Mouse (Mus musculus): Measurements from ENCODE around the gene Stx2. TPM values are rescaled to one million over a fixed set of nuclear protein-coding genes. Genes with fewer than 3 reads are reported as not detected.

The Stx2 gene
- total RNA-seq, 4 experiments from 2014 or later = 3.0 to 6.3 (median 5.8) TPM

DNA sequence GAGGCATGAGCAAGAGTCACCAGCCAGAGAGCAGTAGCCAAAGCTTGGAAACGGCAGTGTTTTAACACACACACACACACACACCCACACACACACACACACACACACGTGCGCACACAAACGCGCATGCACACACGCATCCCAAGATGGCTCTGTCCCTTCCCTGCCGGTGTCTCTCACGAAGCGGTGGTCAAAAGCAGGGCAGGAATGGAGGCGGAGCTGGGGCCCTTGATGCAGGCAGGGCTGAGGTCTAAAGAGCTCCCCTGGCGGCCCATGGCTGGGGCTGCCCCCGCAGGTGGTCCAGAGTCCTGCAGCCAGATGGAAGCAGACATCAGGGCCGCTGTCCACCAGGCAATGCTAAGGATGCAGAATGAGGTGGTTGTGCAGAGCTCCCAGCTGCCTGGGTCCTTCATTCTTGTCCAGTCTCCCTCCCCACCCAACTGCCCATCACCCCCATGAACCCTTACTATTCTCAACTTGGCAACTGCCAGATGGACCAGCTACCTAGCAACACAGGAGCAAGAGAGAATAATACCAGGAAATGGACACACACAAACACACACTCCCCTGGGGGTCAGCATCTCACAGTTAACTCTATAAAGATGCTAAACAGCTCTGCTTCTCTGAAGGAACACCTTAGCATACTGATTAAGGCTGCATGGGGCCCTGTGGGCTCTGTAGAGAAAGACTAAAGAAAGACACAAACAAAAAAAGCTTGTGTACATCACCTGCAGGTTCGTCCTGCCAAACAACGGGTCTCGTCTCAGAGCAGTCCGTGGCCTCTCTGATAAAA lies 54.9 kb downstream of the Stx2 start, which contains the start of gene Rimbp2:
Gene Rimbp2, minus strand, starts transcription at position 209 of the 793 bp plus-strand sequence.
- no peak for DNase-seq (ENCODE audit: low spot score in 2 of 2)

- no peak for DNase-seq (ENCODE audit: low spot score in 2 of 2)
These were observed 55.8 kb downstream of the Stx2 start for GRCm38 (mm10) chr5:128952291-128953195.

GRCm38 (mm10) chr5:128951472-128951871 lies 56.9 kb downstream of the Stx2 start:
- DNase-seq (ENCODE audit: low spot score in 2 of 2) = no peak

GRCm38 (mm10) chr5:128947093-128947492 lies 61.3 kb downstream of the Stx2 start:
- no peak for DNase-seq (ENCODE audit: low spot score in 2 of 2)

DNA sequence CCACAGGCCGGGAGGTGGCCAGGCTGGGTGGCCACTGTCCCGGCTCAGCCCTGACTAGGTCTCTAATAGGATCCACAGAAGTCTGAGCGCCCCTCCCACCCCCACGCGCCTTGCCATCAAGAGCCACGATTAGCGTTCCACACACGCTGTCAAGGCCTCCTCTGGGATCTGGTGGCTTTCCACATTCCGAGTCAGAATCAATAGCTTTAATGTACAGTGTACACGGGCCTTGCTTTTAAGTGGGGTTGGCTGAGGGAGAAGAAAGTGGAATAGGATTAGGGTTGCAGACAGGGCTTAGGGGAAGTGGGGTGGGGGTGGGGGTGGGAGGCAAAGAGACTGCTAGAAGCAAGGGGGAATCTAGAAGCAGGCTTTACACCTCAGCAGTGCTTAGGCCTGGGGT lies 67.9 kb downstream of the Stx2 start:
- no peak for DNase-seq (ENCODE audit: low spot score in 2 of 2)

GRCm38 (mm10) chr5:128935359-128935899 lies 72.9 kb downstream of the Stx2 start:
- DNase-seq (ENCODE audit: low spot score in 2 of 2) = no peak

Other genes starting within 250 kb of the Stx2 start
- gene Rimbp2, start 55.1 kb downstream of the Stx2 start, total RNA-seq (2022) = under 1 TPM in 1 of 4 experiments, not detected in 3; 0.12 TPM
- 10 to 100 TPM; 78.9 to 95.9 (median 82.7) TPM for gene Ran, start 11.5 kb upstream of the Stx2 start, total RNA-seq (2022)
- gene Adgrd1, start 88.2 kb upstream of the Stx2 start, total RNA-seq (2022) = 1 to 10 TPM; 1.7 to 3.8 (median 3.4) TPM